In the genomic region with DNA sequence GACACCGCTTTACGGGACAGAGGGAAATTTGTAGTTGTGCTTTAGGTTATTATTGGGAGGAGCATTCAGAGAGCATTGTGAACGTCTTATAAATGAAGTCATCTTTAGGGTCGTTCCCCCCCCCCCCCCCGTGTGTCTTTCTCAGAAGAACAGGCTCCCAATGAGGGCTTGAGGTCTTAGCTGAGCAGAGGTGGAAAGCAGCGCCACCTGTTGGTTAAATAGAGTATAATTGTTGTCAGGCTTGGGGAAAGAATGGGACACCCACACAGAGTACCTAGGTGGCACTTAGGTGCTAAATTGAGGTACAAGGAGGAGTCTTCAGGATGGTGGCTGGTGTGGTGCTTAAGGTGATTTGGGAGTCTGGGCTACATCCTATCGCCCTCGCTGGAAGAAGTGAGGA, we compare ENCODE assay signal across 11 mouse cellular contexts. TPM values are rescaled to one million over a fixed set of nuclear protein-coding genes. Genes with fewer than 3 reads are reported as not detected.
DNase-seq lines count a peak whose midpoint lies in the region; ATAC-seq lines count a peak whose summit lies in the region.
"Had no signal": no experiment of that assay in that cellular context is flagged by ENCODE, and none has a peak within 500 bp of the region (broad histone marks: within the 10 kb centered on the region; RNA-seq: fewer than 3 reads in every experiment).

No protein-coding gene starts in this region.

- no peak overlapping the region for H3K4me3 ChIP-seq in hindbrain, embryonic 14.5 days (replicated peaks; ENCODE audit: low read length)
- H3K4me3 ChIP-seq in hindbrain, embryonic 16.5 days (ENCODE audit: low read length) = no peak overlapping the region
- no peak overlapping the region for H3K4me3 ChIP-seq in forebrain, embryonic 14.5 days (ENCODE audit: low read depth, low read length)
- H3K4me3 ChIP-seq: embryonic facial prominence, embryonic 13.5 days; limb, embryonic 12.5 days had no signal

- no peak overlapping the region for H3K9ac ChIP-seq in hindbrain, embryonic 14.5 days
- no peak overlapping the region for H3K9ac ChIP-seq in hindbrain, embryonic 16.5 days (ENCODE audit: low read depth, low read length)
- H3K9ac ChIP-seq in forebrain, embryonic 14.5 days (ENCODE audit: low read length) = no peak overlapping the region
- H3K9ac ChIP-seq: embryonic facial prominence, embryonic 13.5 days; limb, embryonic 12.5 days had no signal

- no peaks in the 10 kb centered on the region for H3K4me1 ChIP-seq in hindbrain, embryonic 14.5 days (replicated peaks; ENCODE audit: control insufficient read depth, insufficient read depth, low read length)
- no peaks in the 10 kb centered on the region for H3K4me1 ChIP-seq in hindbrain, embryonic 16.5 days (ENCODE audit: control insufficient read depth, insufficient read depth, low read depth, low read length)
- no peaks in the 10 kb centered on the region for H3K4me1 ChIP-seq in forebrain, embryonic 14.5 days (ENCODE audit: control insufficient read depth, insufficient read depth, low read length)
- H3K4me1 ChIP-seq: limb, embryonic 12.5 days had no signal

- no peak overlapping the region for H3K27ac ChIP-seq in hindbrain, embryonic 14.5 days
- H3K27ac ChIP-seq in hindbrain, embryonic 16.5 days (ENCODE audit: low read depth, low read length) = no peak overlapping the region
- H3K27ac ChIP-seq in forebrain, embryonic 14.5 days (ENCODE audit: low read depth, low read length) = no peak overlapping the region
- H3K27ac ChIP-seq: embryonic facial prominence, embryonic 13.5 days; limb, embryonic 12.5 days had no signal

- WGBS in hindbrain, embryonic 14.5 days = 35% methylated on average over 8 of the region's 8 CpGs
- WGBS in hindbrain, embryonic 16.5 days = 39% methylated on average over 8 of the region's 8 CpGs
- WGBS in forebrain, embryonic 14.5 days = 35% methylated on average over 8 of the region's 8 CpGs

- H3K9me3 ChIP-seq in hindbrain, embryonic 14.5 days (ENCODE audit: control insufficient read depth, low read length) = peaks cover 3% of the 10 kb centered on the region; the same call in 1 of the 2 replicates
- no peaks in the 10 kb centered on the region; the same call in 1 of the 2 replicates for H3K9me3 ChIP-seq in hindbrain, embryonic 16.5 days (ENCODE audit: control insufficient read depth, low read length)
- H3K9me3 ChIP-seq in forebrain, embryonic 14.5 days (replicated peaks; ENCODE audit: control insufficient read depth, low read length) = no peaks in the 10 kb centered on the region; the same call in 1 of the 2 replicates

- no peak for ATAC-seq in hindbrain, embryonic 14.5 days (ENCODE audit: low FRiP score)
- ATAC-seq in hindbrain, embryonic 16.5 days = no peak
- ATAC-seq in CD4-positive, CD25-positive, alpha-beta regulatory T cell, adult 4 months = peak; percentile 49
- ATAC-seq in forebrain, embryonic 14.5 days = peak; percentile 57; the same call in 1 of the 2 replicates

- peak; percentile 65 for DNase-seq in hindbrain, embryonic 14.5 days (ENCODE audit: low spot score)
- peak; percentile 65 for DNase-seq in 416B (ENCODE audit: low read depth)
- DNase-seq in forebrain, embryonic 14.5 days (ENCODE audit: low spot score) = peak; percentile 76
- peak; percentile 64 for DNase-seq in mesoderm, embryonic 11.5 days (ENCODE audit: low read depth, low spot score)
- DNase-seq in ovary, postnatal 36 days (ENCODE audit: low spot score) = no peak
- DNase-seq in spleen, postnatal 4 days (ENCODE audit: low spot score in 2 of 2) = no peak

- H3K36me3 ChIP-seq in hindbrain, embryonic 14.5 days (replicated peaks; ENCODE audit: control insufficient read depth, insufficient read depth) = no peaks in the 10 kb centered on the region
- H3K36me3 ChIP-seq in hindbrain, embryonic 16.5 days (ENCODE audit: control insufficient read depth, insufficient read depth, low read length) = no peaks in the 10 kb centered on the region
- H3K36me3 ChIP-seq in forebrain, embryonic 14.5 days (ENCODE audit: control insufficient read depth, insufficient read depth, low read length) = no peaks in the 10 kb centered on the region
- H3K36me3 ChIP-seq: embryonic facial prominence, embryonic 13.5 days; limb, embryonic 12.5 days had no signal

- H3K27me3 ChIP-seq in hindbrain, embryonic 14.5 days (ENCODE audit: control insufficient read depth, insufficient read depth, low read length) = peaks cover 45% of the 10 kb centered on the region
- H3K27me3 ChIP-seq in hindbrain, embryonic 16.5 days (replicated peaks; ENCODE audit: control insufficient read depth, insufficient read depth, low read length) = peaks cover 32% of the 10 kb centered on the region
- peaks cover 4% of the 10 kb centered on the region; the same call in 1 of the 2 replicates for H3K27me3 ChIP-seq in forebrain, embryonic 14.5 days (replicated peaks; ENCODE audit: control insufficient read depth, insufficient read depth, low read length)

- no peak overlapping the region for H3K4me2 ChIP-seq in hindbrain, embryonic 14.5 days (replicated peaks)
- H3K4me2 ChIP-seq in hindbrain, embryonic 16.5 days (ENCODE audit: low read length) = no peak overlapping the region
- H3K4me2 ChIP-seq in forebrain, embryonic 14.5 days (ENCODE audit: low read length) = no peak overlapping the region
- H3K4me2 ChIP-seq: embryonic facial prominence, embryonic 13.5 days; limb, embryonic 12.5 days had no signal

RNA-seq across cellular contexts. Expression of a gene that starts 14.5 kb away (rescaled TPM):
- polyA plus RNA-seq in hindbrain, embryonic 14.5 days (2014; fragmentation: Nextera tagmentation; extraction: Ambion mirVana) = 2.6 TPM in 1 of 2 replicates, not detected in the other
- 0.11 and 1.0 TPM in 2 replicates for polyA plus RNA-seq in hindbrain, embryonic 16.5 days (2015; fragmentation: Nextera tagmentation; extraction: Ambion mirVana)
- not detected for polyA plus RNA-seq in CD4-positive, CD25-positive, alpha-beta regulatory T cell, adult 4 months (2017; shearing (Covaris generic))
- 3.4 and 4.3 TPM in 2 replicates for polyA plus RNA-seq in forebrain, embryonic 14.5 days (2014; fragmentation: Nextera tagmentation; extraction: Ambion mirVana)
- polyA plus RNA-seq: limb, embryonic 12.5 days; stomach, embryonic 14.5 days had no signal

RNA-seq across cellular contexts. Expression of a gene that starts 29.9 kb away (rescaled TPM):
- polyA plus RNA-seq in hindbrain, embryonic 14.5 days (2014; fragmentation: Nextera tagmentation; extraction: Ambion mirVana) = 2.2 and 5.8 TPM in 2 replicates
- polyA plus RNA-seq in hindbrain, embryonic 16.5 days (2015; fragmentation: Nextera tagmentation; extraction: Ambion mirVana) = 7.8 and 10.2 TPM in 2 replicates
- not detected for polyA plus RNA-seq in CD4-positive, CD25-positive, alpha-beta regulatory T cell, adult 4 months (2017; shearing (Covaris generic))
- 8.1 and 10.8 TPM in 2 replicates for polyA plus RNA-seq in forebrain, embryonic 14.5 days (2014; fragmentation: Nextera tagmentation; extraction: Ambion mirVana)

Comparison
In these comparisons a context has a peak if more than half of its experiments do, and no peak if none do; other contexts are left out.
1. ATAC-seq: peak in CD4-positive, CD25-positive, alpha-beta regulatory T cell, adult 4 months (single experiment) and forebrain, embryonic 14.5 days (single experiment); none in hindbrain, embryonic 14.5 days (single experiment) and hindbrain, embryonic 16.5 days (single experiment).
2. DNase-seq: peak in hindbrain, embryonic 14.5 days (single experiment), 416B (single experiment), forebrain, embryonic 14.5 days (single experiment) and mesoderm, embryonic 11.5 days (single experiment); none in ovary, postnatal 36 days (single experiment) and spleen, postnatal 4 days (0 of 2).